Mouse (Mus musculus): ENCODE measurements around the gene Efcab6. TPM values are rescaled to one million over a fixed set of nuclear protein-coding genes. Genes with fewer than 3 reads are reported as not detected.

The Efcab6 gene
- polyA plus RNA-seq, 1 experiment: not detected

- TF ChIP-seq POLR2A (IDR thresholded peaks at IDR 0.05; ENCODE audit: borderline replicate concordance, control insufficient read depth, low read depth, low read length) (no peak), CTCF (IDR thresholded peaks at IDR 0.05; ENCODE audit: control insufficient read depth, insufficient read depth, low read length) (no peak)
- WGBS: 77% methylated on average over 8 of the region's 8 CpGs
- Histone ChIP-seq H3K4me3 (replicated peaks; ENCODE audit: control insufficient read depth, low read depth, low read length) (no peak overlapping the region), H3K4me1 (ENCODE audit: control insufficient read depth, insufficient read depth, low read length) (no peaks in the 10 kb centered on the region), H3K27ac (ENCODE audit: control insufficient read depth, insufficient read depth, low read depth, low read length, poor library complexity) (no peak overlapping the region)
Measured at GRCm38 (mm10) chr15:83955948-83956707, 109.1 kb downstream of the Efcab6 start.

- Histone ChIP-seq H3K4me1 (ENCODE audit: control insufficient read depth, insufficient read depth, low read length) (no peaks in the 10 kb centered on the region), H3K27ac (ENCODE audit: control insufficient read depth, insufficient read depth, low read depth, low read length, poor library complexity) (no peak overlapping the region), H3K4me3 (replicated peaks; ENCODE audit: control insufficient read depth, low read depth, low read length) (no peak overlapping the region)
- no peak for TF ChIP-seq CTCF (IDR thresholded peaks at IDR 0.05; ENCODE audit: control insufficient read depth, insufficient read depth, low read length)
- TF ChIP-seq POLR2A (IDR thresholded peaks at IDR 0.05; ENCODE audit: borderline replicate concordance, control insufficient read depth, low read depth, low read length): no peak
- WGBS: 64% methylated on average over 16 of the region's 16 CpGs
Measured at GRCm38 (mm10) chr15:83949729-83950491, 115.3 kb downstream of the Efcab6 start.

GRCm38 (mm10) chr15:83939703-83940102 lies 125.5 kb downstream of the Efcab6 start:
- WGBS: 19% methylated on average over 5 of the region's 5 CpGs
- no peak for TF ChIP-seq POLR2A (IDR thresholded peaks at IDR 0.05; ENCODE audit: borderline replicate concordance, control insufficient read depth, low read depth, low read length)
- TF ChIP-seq CTCF (IDR thresholded peaks at IDR 0.05; ENCODE audit: control insufficient read depth, insufficient read depth, low read length): no peak
- H3K4me3 ChIP-seq (replicated peaks; ENCODE audit: control insufficient read depth, low read depth, low read length): no peak overlapping the region
- H3K27ac ChIP-seq (ENCODE audit: control insufficient read depth, insufficient read depth, low read depth, low read length, poor library complexity): no peak overlapping the region
- H3K4me1 ChIP-seq (ENCODE audit: control insufficient read depth, insufficient read depth, low read length): no peaks in the 10 kb centered on the region

GRCm38 (mm10) chr15:83938466-83938865 lies 126.7 kb downstream of the Efcab6 start:
- 77% methylated on average over 2 of the region's 2 CpGs for WGBS
- no peak for TF ChIP-seq POLR2A (IDR thresholded peaks at IDR 0.05; ENCODE audit: borderline replicate concordance, control insufficient read depth, low read depth, low read length)
- H3K27ac ChIP-seq (ENCODE audit: control insufficient read depth, insufficient read depth, low read depth, low read length, poor library complexity): no peak overlapping the region
- no peak overlapping the region for H3K4me3 ChIP-seq (replicated peaks; ENCODE audit: control insufficient read depth, low read depth, low read length)
- H3K4me1 ChIP-seq (ENCODE audit: control insufficient read depth, insufficient read depth, low read length): no peaks in the 10 kb centered on the region

GRCm38 (mm10) chr15:83936506-83936905 lies 128.7 kb downstream of the Efcab6 start:
- H3K27ac ChIP-seq (ENCODE audit: control insufficient read depth, insufficient read depth, low read depth, low read length, poor library complexity): no peak overlapping the region
- H3K4me3 ChIP-seq (replicated peaks; ENCODE audit: control insufficient read depth, low read depth, low read length): no peak overlapping the region
- TF ChIP-seq CTCF (IDR thresholded peaks at IDR 0.05; ENCODE audit: control insufficient read depth, insufficient read depth, low read length) (no peak), POLR2A (IDR thresholded peaks at IDR 0.05; ENCODE audit: borderline replicate concordance, control insufficient read depth, low read depth, low read length) (no peak)
- no peaks in the 10 kb centered on the region for H3K4me1 ChIP-seq (ENCODE audit: control insufficient read depth, insufficient read depth, low read length)
- 86% methylated on average over 4 of the region's 4 CpGs for WGBS

GRCm38 (mm10) chr15:83934816-83935215 lies 130.4 kb downstream of the Efcab6 start:
- TF ChIP-seq POLR2A (IDR thresholded peaks at IDR 0.05; ENCODE audit: borderline replicate concordance, control insufficient read depth, low read depth, low read length) (no peak), CTCF (IDR thresholded peaks at IDR 0.05; ENCODE audit: control insufficient read depth, insufficient read depth, low read length) (no peak)
- no peaks in the 10 kb centered on the region for H3K4me1 ChIP-seq (ENCODE audit: control insufficient read depth, insufficient read depth, low read length)
- no peak overlapping the region for H3K27ac ChIP-seq (ENCODE audit: control insufficient read depth, insufficient read depth, low read depth, low read length, poor library complexity)
- H3K4me3 ChIP-seq (replicated peaks; ENCODE audit: control insufficient read depth, low read depth, low read length): no peak overlapping the region
- 50% methylated on average over 2 of the region's 2 CpGs for WGBS

GRCm38 (mm10) chr15:83925338-83925737 lies 139.8 kb downstream of the Efcab6 start:
- Histone ChIP-seq H3K4me3 (replicated peaks; ENCODE audit: control insufficient read depth, low read depth, low read length) (no peak overlapping the region), H3K4me1 (ENCODE audit: control insufficient read depth, insufficient read depth, low read length) (no peaks in the 10 kb centered on the region), H3K27ac (ENCODE audit: control insufficient read depth, insufficient read depth, low read depth, low read length, poor library complexity) (no peak overlapping the region)
- WGBS: 67% methylated on average over 3 of the region's 3 CpGs
- TF ChIP-seq CTCF (IDR thresholded peaks at IDR 0.05; ENCODE audit: control insufficient read depth, insufficient read depth, low read length) (no peak), POLR2A (IDR thresholded peaks at IDR 0.05; ENCODE audit: borderline replicate concordance, control insufficient read depth, low read depth, low read length) (no peak)

- TF ChIP-seq POLR2A (IDR thresholded peaks at IDR 0.05; ENCODE audit: borderline replicate concordance, control insufficient read depth, low read depth, low read length): no peak
- TF ChIP-seq CTCF (IDR thresholded peaks at IDR 0.05; ENCODE audit: control insufficient read depth, insufficient read depth, low read length): no peak
- no peak overlapping the region for H3K27ac ChIP-seq (ENCODE audit: control insufficient read depth, insufficient read depth, low read depth, low read length, poor library complexity)
- H3K4me3 ChIP-seq (replicated peaks; ENCODE audit: control insufficient read depth, low read depth, low read length): no peak overlapping the region
- H3K4me1 ChIP-seq (ENCODE audit: control insufficient read depth, insufficient read depth, low read length): no peaks in the 10 kb centered on the region
- 21% methylated on average over 4 of the region's 4 CpGs for WGBS
Measured at GRCm38 (mm10) chr15:83924656-83925055, 140.5 kb downstream of the Efcab6 start.
